Mouse (Mus musculus): ENCODE measurements around the gene Nudt2. TPM values are rescaled to one million over a fixed set of nuclear protein-coding genes. Genes with fewer than 3 reads are reported as not detected.

Nudt2 gene
- total RNA-seq, 2 experiments from 2014 or later: 25.6 to 27.9 TPM

GRCm38 (mm10) chr4:41493464-41494116, 28.6 kb downstream of the Nudt2 start:
- intact Hi-C loops (cut with DNase I): no loop called here
- DNase-seq: no peak

- intact Hi-C loops (cut with DNase I): no loop called here
- DNase-seq: no peak
Observed at GRCm38 (mm10) chr4:41494378-41494777, 29.4 kb downstream of the Nudt2 start.

GRCm38 (mm10) chr4:41495076-41495475, 30.1 kb downstream of the Nudt2 start:
- intact Hi-C loops (cut with DNase I): no loop called here
- no peak for DNase-seq

- peak; percentile 51 to 53 for DNase-seq
- intact Hi-C loops (cut with DNase I): no loop called here
Observed at GRCm38 (mm10) chr4:41495850-41496249, 30.9 kb downstream of the Nudt2 start.

- no peak for DNase-seq
- intact Hi-C loops (cut with DNase I): no loop called here
Observed at GRCm38 (mm10) chr4:41497046-41497445, 32.1 kb downstream of the Nudt2 start.

- DNase-seq: peak in 1 of 2 experiments; percentile 8
- intact Hi-C loops (cut with DNase I): no loop called here
Observed at GRCm38 (mm10) chr4:41497579-41497978, 32.6 kb downstream of the Nudt2 start.

GRCm38 (mm10) chr4:41497995-41498845, 33.3 kb downstream of the Nudt2 start:
- no peak for DNase-seq
- intact Hi-C loops (cut with DNase I): no loop called here

GRCm38 (mm10) chr4:41498921-41499391, 34.0 kb downstream of the Nudt2 start:
- intact Hi-C loops (cut with DNase I): no loop called here
- DNase-seq: no peak

GRCm38 (mm10) chr4:41499619-41500018, 34.7 kb downstream of the Nudt2 start:
- intact Hi-C loops (cut with DNase I): no loop called here
- peak in 1 of 2 experiments; percentile 8 for DNase-seq

- no peak for DNase-seq
- intact Hi-C loops (cut with DNase I): no loop called here
Observed at GRCm38 (mm10) chr4:41500787-41501186, 35.8 kb downstream of the Nudt2 start.

- intact Hi-C loops (cut with DNase I): no loop called here
- peak in 1 of 2 experiments; percentile 50 for DNase-seq
Observed at GRCm38 (mm10) chr4:41502171-41502940, 37.4 kb downstream of the Nudt2 start.

- intact Hi-C loops (cut with DNase I): no loop called here
- DNase-seq: peak; percentile 98 to 99
Observed at GRCm38 (mm10) chr4:41502986-41503412, 38.0 kb downstream of the Nudt2 start, which contains the start of gene AI464131. TSS of gene AI464131 (minus strand) at chr4:41503076.

- intact Hi-C loops (cut with DNase I): loop anchor here (2.0 kb wide), 1 partner anchor 36 kb away; no protein-coding TSS in a partner anchor
Observed at GRCm38 (mm10) chr4:41504325-41504724, 39.4 kb downstream of the Nudt2 start.

GRCm38 (mm10) chr4:41505131-41505551, 40.2 kb downstream of the Nudt2 start:
- intact Hi-C loops (cut with DNase I): loop anchor here (2.0 kb wide), 1 partner anchor 36 kb away; no protein-coding TSS in a partner anchor
- peak in 1 of 2 experiments; percentile 11 for DNase-seq

More at GRCm38 (mm10) chr4:41504325-41504724, 39.4 kb downstream of the Nudt2 start:
- DNase-seq: no peak

GRCm38 (mm10) chr4:41506156-41506555, 41.2 kb downstream of the Nudt2 start:
- peak; percentile 56 to 75 for DNase-seq
- intact Hi-C loops (cut with DNase I): no loop called here

- peak; percentile 89 for DNase-seq
- intact Hi-C loops (cut with DNase I): no loop called here
Observed at GRCm38 (mm10) chr4:41506906-41507305, 42.0 kb downstream of the Nudt2 start.

- intact Hi-C loops (cut with DNase I): no loop called here
- no peak for DNase-seq
Observed at GRCm38 (mm10) chr4:41507326-41507924, 42.5 kb downstream of the Nudt2 start.

GRCm38 (mm10) chr4:41507998-41508397, 43.0 kb downstream of the Nudt2 start:
- intact Hi-C loops (cut with DNase I): no loop called here
- no peak for DNase-seq

- intact Hi-C loops (cut with DNase I): no loop called here
- no peak for DNase-seq
Observed at GRCm38 (mm10) chr4:41513309-41513708, 48.4 kb downstream of the Nudt2 start.

GRCm38 (mm10) chr4:41513714-41514113, 48.8 kb downstream of the Nudt2 start:
- intact Hi-C loops (cut with DNase I): no loop called here
- DNase-seq: no peak

Data from heart, postnatal 10 days (tissue).